Mouse (Mus musculus) small intestine, adult 2 months (tissue): ENCODE results near the gene Npr2. TPM values are rescaled to one million over a fixed set of nuclear protein-coding genes. Genes with fewer than 3 reads are reported as not detected.

ENCODE experiments used
- H3K27ac ChIP-seq: fragments of 200-500 bp; 2 replicates; pipeline ENCODE4 v1.5.1; 2012; ENCODE audit warnings: low read depth, low read length, control low read depth, inconsistent platforms; ENCODE audit not compliant: insufficient read depth
- H3K27me3 ChIP-seq: fragments of 200-500 bp; 2 replicates; pipeline ENCODE4 v1.6.1; 2012; ENCODE audit warnings: mild to moderate bottlenecking, moderate library complexity, low read length, inconsistent platforms; ENCODE audit not compliant: control insufficient read depth, insufficient read depth
- H3K36me3 ChIP-seq: fragments of 200-500 bp; 2 replicates; pipeline ENCODE4 v1.6.1; 2012; ENCODE audit warnings: mild to moderate bottlenecking, low read length, control low read depth, inconsistent platforms; ENCODE audit not compliant: control insufficient read depth, insufficient read depth
- H3K4me1 ChIP-seq: fragments of 200-500 bp; 2 replicates; pipeline ENCODE4 v1.6.1; 2012; ENCODE audit warnings: low read length, inconsistent platforms, mixed read lengths; ENCODE audit not compliant: control insufficient read depth, insufficient read depth, insufficient read length
- H3K4me3 ChIP-seq: fragments of 200-500 bp; 2 replicates; pipeline ENCODE4 v1.5.1; 2012; ENCODE audit warnings: low read depth, mild to moderate bottlenecking, control low read depth, inconsistent platforms, low read length, moderate library complexity
- CTCF ChIP-seq: fragments of 200-500 bp; IDR thresholded peaks from 2 replicates; pipeline ENCODE4 v1.5.1; 2012; ENCODE audit warnings: low read depth, mild to moderate bottlenecking, control low read depth, inconsistent platforms, low read length, moderate library complexity, mixed read lengths; ENCODE audit not compliant: insufficient replicate concordance, insufficient read length; ENCODE audit errors: extremely low read depth
- POLR2A ChIP-seq: fragments of 200-500 bp; IDR thresholded peaks from 2 replicates; pipeline ENCODE4 v1.6.1; 2012; ENCODE audit warnings: low read depth, mild to moderate bottlenecking, control low read depth, inconsistent platforms, low read length, moderate library complexity
- WGBS: fragments of 180-500 bp; shearing (Covaris S2); methylation state at CpG from one replicate; pipeline ENCODE4 v1.1.7; 2018; 5-methylcytosine and 5-hydroxymethylcytosine counted together
- polyA plus RNA-seq: library from polyadenylated mRNA; depleted of rRNA; stranded (reverse); fragments of >200 nt; gene quantifications from 2 replicates; pipeline ENCODE4 v1.2.3, GENCODE M21; 2012; rRNA removed

Npr2 gene
- polyA plus RNA-seq = 5.8 and 6.3 TPM in 2 replicates

DNA sequence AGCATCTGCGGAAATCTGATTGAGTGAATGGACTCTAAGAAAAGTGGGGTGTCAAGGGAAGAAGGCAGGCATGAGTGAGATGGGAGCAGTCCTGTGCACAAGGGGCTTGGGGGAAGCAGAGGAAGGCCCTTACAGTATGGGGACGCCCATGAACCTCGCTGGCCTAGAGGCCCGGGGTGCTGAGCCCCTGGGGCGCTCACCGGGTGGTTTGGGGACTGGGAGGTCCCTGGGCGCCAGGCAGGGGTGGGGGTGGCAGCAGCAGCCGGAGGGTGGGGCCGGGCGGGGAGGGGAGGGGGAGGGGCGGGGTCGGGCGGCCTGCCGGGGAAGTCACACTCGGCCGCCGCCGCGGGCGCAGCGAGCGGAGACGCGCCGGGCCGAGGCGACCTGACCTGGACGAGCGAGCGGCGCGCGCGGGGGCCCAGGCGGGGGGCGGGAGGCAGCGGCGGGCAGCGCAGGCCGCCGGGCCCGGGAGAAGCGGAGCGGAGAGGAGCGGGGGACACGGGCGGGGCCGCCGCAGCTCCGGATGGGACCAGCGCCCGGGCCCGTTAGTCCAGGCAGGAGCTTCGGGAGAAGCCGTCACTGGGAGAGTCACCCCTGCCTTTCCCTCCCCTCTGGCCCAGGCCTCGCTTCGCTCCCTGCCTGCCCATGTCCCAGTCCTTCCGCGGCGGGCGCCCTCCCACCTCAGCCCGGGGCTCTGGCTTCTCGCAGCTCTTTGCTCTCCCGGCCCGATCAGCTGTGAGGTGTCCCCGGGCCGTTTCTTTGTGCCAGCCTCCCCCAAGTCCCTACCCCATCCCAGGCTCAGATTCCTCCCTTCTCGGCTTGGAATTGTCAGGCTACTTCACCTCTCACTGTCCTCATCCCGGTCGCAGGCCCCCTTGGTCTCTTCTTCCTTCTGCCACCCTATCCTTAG is at the start of gene Npr2:
Gene Npr2, plus strand, starts transcription at position 890 of the 910 bp plus-strand sequence.
- WGBS = 4% methylated on average over 58 of the region's 70 CpGs
- peak within 1 kb of the TSS; percentile 15; the same call in 1 of the 2 replicates for H3K27ac ChIP-seq
- peaks cover 13% of the 10 kb centered on the region; the same call in 1 of the 2 replicates for H3K27me3 ChIP-seq
- TF ChIP-seq POLR2A (no peak), CTCF (no peak)
- H3K4me3 ChIP-seq = peak within 1 kb of the TSS; percentile 61
- H3K36me3 ChIP-seq = no peaks in the 10 kb centered on the region
- H3K4me1 ChIP-seq = peaks cover 3% of the 10 kb centered on the region; the same call in 1 of the 2 replicates

- 82% methylated on average over 5 of the region's 5 CpGs for WGBS
- TF ChIP-seq CTCF (no peak), POLR2A (no peak)
- Histone ChIP-seq H3K36me3 (peaks cover 30% of the 10 kb centered on the region), H3K27ac (no peak overlapping the region), H3K4me3 (no peak overlapping the region), H3K4me1 (peaks cover 5% of the 10 kb centered on the region), H3K27me3 (no peaks in the 10 kb centered on the region)
These were observed 49.5 kb upstream of the Npr2 start for GRCm38 (mm10) chr4:43582241-43582640.

DNA sequence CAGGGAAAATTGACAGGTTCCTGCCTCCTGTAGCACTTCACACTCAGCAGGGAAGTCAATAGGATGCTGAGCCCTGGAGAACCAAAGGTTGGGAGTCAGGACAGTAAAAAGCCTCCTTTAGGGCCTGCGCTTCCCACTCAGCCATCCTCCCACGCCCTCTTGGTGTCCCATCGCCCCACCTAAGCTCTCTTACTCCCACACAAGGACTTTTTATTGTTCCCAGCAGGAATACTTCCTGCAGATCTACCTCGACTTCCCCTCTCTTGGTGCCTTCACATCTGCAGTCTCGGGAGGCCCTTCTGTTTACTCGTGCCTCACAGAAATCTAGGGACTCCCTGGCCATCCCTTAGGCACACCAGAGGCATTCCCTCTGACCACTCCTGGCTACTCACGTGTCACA is 48.3 kb upstream of the Npr2 start:
- no peak for TF ChIP-seq CTCF
- no peak for TF ChIP-seq POLR2A
- no peak overlapping the region for H3K4me3 ChIP-seq
- WGBS = 74% methylated on average over 7 of the region's 7 CpGs
- peaks cover 30% of the 10 kb centered on the region for H3K36me3 ChIP-seq
- H3K27me3 ChIP-seq = no peaks in the 10 kb centered on the region
- peaks cover 2% of the 10 kb centered on the region; the same call in 1 of the 2 replicates for H3K4me1 ChIP-seq
- H3K27ac ChIP-seq = no peak overlapping the region

- TF ChIP-seq CTCF (no peak), POLR2A (no peak)
- no peaks in the 10 kb centered on the region for H3K27me3 ChIP-seq
- H3K4me1 ChIP-seq = peaks cover under 1% of the 10 kb centered on the region; the same call in 1 of the 2 replicates
- WGBS = 77% methylated on average over 12 of the region's 12 CpGs
- peaks cover 30% of the 10 kb centered on the region for H3K36me3 ChIP-seq
- no peak within 1 kb of the TSS for H3K27ac ChIP-seq
- no peak within 1 kb of the TSS for H3K4me3 ChIP-seq
These were observed 47.0 kb upstream of the Npr2 start, which contains the start of gene Msmp for GRCm38 (mm10) chr4:43584444-43585416. Msmp (minus strand) TSS chr4:43584494.

DNA sequence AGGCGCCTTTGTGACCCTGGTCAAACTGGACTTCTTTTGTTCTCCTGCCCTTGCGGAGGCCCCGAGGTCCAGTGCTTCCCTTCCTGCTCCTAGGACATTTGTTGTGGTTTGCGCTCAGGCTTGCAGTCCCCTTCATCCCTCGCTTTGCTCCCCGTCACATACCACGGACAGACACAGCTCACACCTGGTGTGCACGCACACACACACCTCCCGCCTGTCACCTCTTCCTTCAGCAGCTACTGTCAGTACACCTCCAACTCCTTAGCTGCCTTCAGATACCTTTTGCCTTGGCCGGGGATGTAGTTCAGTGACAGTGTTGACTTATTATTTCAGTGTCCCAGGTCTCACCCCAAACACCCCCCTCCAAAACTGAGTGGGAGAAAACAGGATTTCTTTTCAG is 46.1 kb upstream of the Npr2 start:
- Histone ChIP-seq H3K36me3 (peaks cover 27% of the 10 kb centered on the region), H3K27ac (no peak overlapping the region), H3K27me3 (no peaks in the 10 kb centered on the region), H3K4me1 (no peaks in the 10 kb centered on the region; the same call in 1 of the 2 replicates), H3K4me3 (no peak overlapping the region)
- TF ChIP-seq POLR2A = no peak
- TF ChIP-seq CTCF = no peak
- 69% methylated on average over 10 of the region's 10 CpGs for WGBS

DNA sequence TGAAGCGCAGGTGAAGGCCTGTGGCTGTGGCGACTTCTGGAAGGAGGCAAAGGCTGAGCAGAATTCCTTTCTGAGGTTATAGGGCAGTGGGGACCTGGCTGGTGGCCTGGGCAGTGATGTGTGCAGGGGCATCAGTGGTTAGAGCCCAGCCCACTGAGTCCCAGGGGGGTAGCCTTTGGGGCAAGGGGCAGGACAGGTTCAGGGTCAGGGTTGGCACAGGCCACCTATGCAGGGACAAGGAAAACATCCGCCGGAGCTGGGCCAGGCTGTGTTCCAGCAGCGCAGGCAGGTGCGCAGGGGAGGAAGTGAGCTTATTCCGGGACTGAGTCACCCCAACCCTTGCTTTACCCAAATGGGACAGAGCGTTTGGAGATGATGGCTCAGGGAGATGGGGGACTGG is 45.3 kb upstream of the Npr2 start:
- no peak overlapping the region for H3K4me3 ChIP-seq
- no peaks in the 10 kb centered on the region for H3K27me3 ChIP-seq
- H3K36me3 ChIP-seq = peaks cover 21% of the 10 kb centered on the region
- no peaks in the 10 kb centered on the region; the same call in 1 of the 2 replicates for H3K4me1 ChIP-seq
- no peak for TF ChIP-seq POLR2A
- 37% methylated on average over 8 of the region's 8 CpGs for WGBS
- no peak overlapping the region for H3K27ac ChIP-seq
